Mouse (Mus musculus) regulatory T cell (primary cell): ENCODE measurements around the gene Srp54c.
"Not testable (repeated sequence)": the region's sequence is repeated elsewhere in the genome, so short reads cannot be mapped to it uniquely, and the experiment has no call there.

Source experiments
- in situ Hi-C: fragments of 300-600 bp; cut with MboI, MseI; formaldehyde crosslinking; loops from one replicate; pipeline ENCODE4 v1.15.1; 2025; ENCODE audit warnings: high pct_unique_total_duplicates

Srp54c gene

GRCm38 (mm10) chr12:55229626-55230519, at the start of gene Srp54c:
TSS of gene Srp54c (plus strand) at chr12:55230168.
- in situ Hi-C loops = loop anchor here (5.0 to 10.0 kb wide), 2 partner anchors 73 to 155 kb away; partner anchors contain the start of gene Srp54b

DNA sequence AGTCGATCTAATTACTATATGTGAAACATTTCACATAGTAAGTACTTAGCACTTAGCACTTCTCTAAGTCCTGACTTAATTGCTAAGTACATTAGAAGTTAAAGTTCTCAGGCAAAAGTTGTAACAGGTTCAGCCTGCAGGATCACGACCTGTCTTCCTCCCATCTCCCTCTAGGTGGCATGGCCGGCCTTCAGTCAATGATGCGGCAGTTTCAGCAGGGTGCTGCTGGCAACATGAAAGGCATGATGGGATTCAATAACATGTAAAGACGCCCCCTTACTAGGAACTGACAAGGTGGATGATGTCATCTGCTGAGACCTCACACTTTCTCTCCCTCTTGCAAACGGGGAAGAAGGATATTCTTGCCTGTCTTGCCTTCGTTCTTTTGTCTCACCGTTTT, 42.3 kb upstream of the Srp54c start:
- in situ Hi-C loops = not testable (repeated sequence)

DNA sequence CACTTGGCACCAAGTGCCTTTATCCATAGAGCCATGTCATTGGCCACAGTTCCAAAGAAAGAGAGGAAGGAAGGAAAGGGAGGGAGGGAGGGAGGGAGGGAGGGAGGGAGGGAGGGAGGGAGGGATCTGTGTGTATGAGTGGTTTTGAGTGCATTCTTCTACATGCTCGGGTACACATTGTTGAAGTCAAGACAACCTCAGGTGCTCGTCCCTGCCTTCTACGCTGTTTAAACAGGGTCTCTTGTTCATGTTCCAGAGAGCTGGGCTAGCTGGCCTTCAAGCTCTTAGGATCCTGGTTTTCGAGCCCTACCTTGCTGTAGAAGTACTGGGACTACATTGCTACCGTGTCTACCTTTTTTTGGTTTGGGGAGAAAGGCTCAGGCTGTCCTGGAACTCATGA, 40.8 kb upstream of the Srp54c start:
- in situ Hi-C loops = not testable (repeated sequence)

GRCm38 (mm10) chr12:55199306-55199705, 30.7 kb upstream of the Srp54c start, which contains the start of gene 1700047I17Rik2:
TSS of gene 1700047I17Rik2 (plus strand) at chr12:55199592.
- in situ Hi-C loops = not testable (repeated sequence)

GRCm38 (mm10) chr12:55199799-55200198, 30.2 kb upstream of the Srp54c start:
- in situ Hi-C loops = not testable (repeated sequence)

GRCm38 (mm10) chr12:55212944-55213343, 17.0 kb upstream of the Srp54c start:
- in situ Hi-C loops = not testable (repeated sequence)

DNA sequence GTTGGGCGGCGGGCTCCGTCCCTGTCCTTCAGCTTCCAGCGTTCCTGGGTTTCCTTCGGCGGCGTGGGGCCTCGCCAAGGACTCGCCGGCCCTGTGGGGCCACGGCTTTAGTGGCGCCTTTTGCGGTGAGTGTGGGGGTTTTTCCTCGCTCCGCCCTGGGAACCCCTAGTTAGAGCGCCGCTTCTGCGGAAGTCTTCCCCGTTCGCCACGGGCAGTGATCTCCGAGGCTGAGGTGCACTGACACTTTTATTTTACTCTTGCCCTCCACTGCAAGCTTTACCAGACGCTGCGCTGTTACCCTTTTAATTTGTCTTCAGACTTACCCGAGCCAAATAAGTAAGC, 523 bp downstream of the Srp54c start:
- in situ Hi-C loops = loop anchor here (5.0 kb wide), 1 partner anchor 73 kb away; the partner anchor contains the start of gene Srp54b

DNA sequence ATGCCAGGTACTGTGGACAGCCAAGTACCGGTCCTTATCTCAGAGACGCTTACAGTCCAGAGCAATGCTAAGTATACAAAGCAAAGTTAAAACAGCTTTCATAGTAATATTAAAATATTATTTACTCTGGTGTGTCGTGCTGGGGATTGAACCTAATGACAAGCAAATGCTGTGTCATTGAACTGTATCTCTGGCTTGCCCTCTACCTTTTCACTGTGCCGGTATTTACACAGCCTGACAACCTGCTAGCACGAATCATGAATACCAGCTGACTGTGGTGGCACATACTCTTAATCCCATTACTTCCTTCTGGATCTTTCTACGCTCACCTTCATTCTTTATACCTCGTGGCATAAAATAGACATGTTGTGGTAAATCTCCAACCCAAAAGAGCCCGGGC, 12.3 kb downstream of the Srp54c start:
- in situ Hi-C loops = not testable (repeated sequence)

DNA sequence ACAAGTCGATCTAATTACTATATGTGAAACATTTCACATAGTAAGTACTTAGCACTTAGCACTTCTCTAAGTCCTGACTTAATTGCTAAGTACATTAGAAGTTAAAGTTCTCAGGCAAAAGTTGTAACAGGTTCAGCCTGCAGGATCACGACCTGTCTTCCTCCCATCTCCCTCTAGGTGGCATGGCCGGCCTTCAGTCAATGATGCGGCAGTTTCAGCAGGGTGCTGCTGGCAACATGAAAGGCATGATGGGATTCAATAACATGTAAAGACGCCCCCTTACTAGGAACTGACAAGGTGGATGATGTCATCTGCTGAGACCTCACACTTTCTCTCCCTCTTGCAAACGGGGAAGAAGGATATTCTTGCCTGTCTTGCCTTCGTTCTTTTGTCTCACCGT, 32.0 kb downstream of the Srp54c start:
- in situ Hi-C loops = not testable (repeated sequence)

DNA sequence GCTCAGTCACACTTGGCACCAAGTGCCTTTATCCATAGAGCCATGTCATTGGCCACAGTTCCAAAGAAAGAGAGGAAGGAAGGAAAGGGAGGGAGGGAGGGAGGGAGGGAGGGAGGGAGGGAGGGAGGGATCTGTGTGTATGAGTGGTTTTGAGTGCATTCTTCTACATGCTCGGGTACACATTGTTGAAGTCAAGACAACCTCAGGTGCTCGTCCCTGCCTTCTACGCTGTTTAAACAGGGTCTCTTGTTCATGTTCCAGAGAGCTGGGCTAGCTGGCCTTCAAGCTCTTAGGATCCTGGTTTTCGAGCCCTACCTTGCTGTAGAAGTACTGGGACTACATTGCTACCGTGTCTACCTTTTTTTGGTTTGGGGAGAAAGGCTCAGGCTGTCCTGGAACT, 33.4 kb downstream of the Srp54c start:
- in situ Hi-C loops = not testable (repeated sequence)

- in situ Hi-C loops = no loop called here
These were observed 42.3 kb downstream of the Srp54c start for GRCm38 (mm10) chr12:55272243-55272642.

GRCm38 (mm10) chr12:55277583-55277982, 47.6 kb downstream of the Srp54c start:
- in situ Hi-C loops = loop anchor here (5.0 kb wide), 1 partner anchor 140 kb away; no protein-coding TSS in a partner anchor

DNA sequence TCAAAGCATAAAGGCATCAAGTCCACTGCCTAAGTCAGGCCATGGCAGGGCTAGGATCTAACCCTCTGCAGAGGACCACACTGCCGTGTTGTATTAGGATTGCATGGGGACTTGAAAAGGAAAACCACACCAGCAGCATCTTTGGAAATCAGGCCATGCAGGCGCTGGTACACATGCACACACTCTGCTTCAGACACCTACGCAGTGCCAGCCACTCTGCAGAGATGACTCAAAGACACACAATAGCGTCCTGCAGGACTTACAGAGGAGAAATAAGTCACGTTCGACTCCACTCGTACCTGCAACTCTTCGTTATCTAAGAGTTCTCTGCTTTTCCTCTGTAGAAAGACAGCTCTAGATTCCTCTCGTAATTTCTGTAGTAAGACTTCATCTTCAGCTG, 68.1 kb downstream of the Srp54c start:
- in situ Hi-C loops = no loop called here

- in situ Hi-C loops = no loop called here
These were observed 69.4 kb downstream of the Srp54c start, which contains the start of gene 1110008L16Rik for GRCm38 (mm10) chr12:55299336-55299735. TSS of gene 1110008L16Rik (plus strand) at chr12:55299577.

DNA sequence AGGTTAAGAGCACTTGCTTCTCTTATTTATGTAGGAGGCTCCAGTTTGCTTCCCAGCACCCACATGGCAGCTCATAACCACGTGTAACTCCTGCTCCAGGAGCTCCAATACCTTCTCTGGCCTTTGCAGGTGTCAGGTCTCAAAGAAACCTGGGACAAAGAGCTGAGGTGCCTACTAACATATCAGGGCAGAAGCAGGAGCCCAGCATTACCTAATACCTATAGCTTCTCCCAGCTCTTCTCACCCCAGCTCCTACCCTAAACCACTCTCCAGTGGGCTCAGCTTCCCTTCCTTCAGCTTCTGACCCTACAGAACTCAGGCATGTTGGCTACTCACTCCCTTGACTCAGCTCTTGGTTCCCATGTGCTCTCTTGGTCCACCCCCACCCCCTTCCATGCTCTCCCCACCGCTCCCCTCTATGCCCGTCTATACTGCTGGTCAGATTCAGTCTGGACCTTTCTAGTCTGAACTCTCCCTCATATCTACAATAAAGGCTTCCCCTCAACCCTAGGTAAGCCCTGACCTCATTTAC, 70.9 kb downstream of the Srp54c start:
- in situ Hi-C loops = no loop called here

DNA sequence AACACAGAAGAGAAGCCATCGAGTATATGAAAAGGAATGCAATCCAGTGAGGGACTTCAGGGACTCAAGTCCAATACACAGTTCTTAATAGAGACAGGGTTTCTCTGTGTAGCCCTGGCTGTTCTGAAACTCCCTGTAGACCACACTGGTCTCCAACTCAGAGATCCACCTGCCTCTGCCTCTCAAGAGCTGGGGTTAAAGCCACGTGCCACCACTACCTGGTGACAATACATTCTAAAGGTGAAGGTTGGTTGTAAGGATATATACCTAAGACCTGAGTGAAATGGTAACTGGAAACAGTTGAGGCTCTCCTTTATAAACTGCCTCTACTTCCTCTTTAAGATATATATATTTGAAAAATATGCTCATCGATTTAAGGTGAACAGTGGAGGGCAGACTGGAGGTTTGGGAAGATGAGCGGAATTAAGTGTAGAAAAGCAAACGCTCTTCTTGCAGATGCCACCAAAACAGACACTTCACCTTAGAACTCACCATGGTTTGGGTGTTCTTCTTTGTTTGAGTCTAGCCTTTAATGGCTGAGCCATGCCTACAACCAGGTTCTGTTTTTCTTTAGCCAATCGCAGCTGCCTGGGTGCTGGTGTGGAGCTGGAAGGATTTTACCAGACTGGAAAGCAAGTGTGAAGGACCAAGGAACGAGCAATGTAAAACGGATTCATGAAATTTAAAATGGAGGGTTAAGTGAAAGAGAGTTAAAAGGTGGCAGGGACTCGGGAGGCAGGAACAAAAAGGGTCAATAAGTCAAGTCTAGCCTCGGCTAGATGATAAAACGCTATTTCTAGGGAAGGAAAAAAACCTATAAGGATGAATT, 71.7 kb downstream of the Srp54c start:
- in situ Hi-C loops = no loop called here

DNA sequence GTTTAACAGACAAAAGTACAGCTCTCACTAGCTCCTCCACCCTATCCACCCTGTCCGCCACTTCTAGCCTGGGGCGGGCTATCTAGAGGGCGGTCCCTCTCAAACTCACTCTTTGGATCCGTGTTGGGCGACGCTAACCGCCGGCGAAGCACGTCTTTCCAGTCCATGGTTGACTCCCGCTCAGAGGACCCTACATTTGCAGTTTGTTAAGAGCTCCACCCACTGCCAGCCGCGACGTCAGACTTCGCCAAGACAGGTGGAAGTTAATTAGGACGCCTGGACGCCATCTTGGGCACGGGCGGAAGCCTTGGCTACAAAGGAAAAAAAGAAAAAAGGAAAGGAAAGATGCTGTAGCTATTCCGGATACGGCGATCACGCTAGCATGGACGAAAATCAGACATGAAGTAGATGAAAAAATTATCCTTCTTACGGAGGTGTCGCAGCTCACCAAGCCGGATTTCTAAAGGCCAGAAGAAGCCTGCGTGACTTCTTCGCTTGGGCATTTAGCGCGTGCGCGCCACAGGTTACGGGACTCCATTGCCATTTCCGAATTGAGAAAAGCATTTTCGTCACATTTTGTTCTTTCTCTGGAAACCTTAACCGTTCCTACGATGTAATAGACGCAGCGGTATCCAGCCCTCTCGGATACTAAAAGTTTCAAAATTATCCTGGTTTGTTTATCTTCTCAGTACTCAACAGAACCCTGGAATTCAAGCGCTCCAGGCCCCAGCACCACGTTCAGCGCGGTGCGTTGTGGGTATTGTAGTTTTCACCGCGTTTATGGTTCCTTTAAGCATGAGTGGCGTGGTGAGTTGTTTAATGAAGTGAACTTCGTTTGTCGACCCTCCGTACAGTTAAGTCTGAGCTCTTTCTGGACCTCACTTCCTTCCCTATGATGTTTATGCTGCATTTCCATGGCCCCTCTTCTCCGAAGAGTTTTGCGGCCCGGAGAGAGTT, 72.8 kb downstream of the Srp54c start, which contains the start of gene Ppp2r3c:
Gene Ppp2r3c (minus strand): TSS at position 514 of the 957 bp plus-strand sequence.
- in situ Hi-C loops = no loop called here

DNA sequence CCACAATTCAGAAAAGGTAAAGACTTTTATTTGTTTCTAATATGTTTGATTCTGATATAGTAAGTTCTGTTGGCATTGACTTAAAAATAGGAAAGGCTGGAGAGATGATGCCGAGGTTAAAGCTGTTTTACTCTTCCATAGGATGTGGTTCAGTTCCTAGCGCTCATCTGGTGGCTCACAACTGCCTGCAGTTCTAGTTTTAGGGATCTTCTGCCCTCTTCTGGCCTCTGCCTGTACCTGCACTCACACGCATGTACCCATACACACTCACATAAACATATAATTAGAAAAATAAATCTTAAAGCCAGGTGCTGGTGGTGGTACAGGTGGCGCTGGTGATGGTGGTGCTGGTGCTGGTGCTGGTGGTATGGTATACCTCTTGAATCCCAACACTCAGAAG, 76.4 kb downstream of the Srp54c start:
- in situ Hi-C loops = no loop called here

GRCm38 (mm10) chr12:55307566-55307965, 77.6 kb downstream of the Srp54c start:
- in situ Hi-C loops = no loop called here

DNA sequence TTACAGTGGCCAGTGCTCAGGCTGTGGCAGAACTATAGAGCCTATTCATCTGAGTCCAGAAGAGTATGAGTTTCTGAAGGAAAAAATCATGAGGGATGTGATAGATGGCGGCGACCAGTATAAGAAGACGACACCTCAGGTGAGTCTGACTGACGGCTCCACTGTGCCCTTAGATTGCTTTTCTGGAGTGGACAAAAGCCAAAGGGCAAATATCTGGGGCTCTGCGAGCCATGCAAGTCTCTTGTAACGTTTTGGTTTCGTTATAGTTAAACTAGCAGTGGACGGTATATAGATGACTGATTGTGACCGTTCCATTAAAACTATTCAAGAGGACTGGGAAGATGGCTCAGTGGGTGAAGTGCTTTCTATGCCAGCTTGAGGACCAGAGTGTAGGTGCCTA, 78.8 kb downstream of the Srp54c start:
- in situ Hi-C loops = no loop called here

DNA sequence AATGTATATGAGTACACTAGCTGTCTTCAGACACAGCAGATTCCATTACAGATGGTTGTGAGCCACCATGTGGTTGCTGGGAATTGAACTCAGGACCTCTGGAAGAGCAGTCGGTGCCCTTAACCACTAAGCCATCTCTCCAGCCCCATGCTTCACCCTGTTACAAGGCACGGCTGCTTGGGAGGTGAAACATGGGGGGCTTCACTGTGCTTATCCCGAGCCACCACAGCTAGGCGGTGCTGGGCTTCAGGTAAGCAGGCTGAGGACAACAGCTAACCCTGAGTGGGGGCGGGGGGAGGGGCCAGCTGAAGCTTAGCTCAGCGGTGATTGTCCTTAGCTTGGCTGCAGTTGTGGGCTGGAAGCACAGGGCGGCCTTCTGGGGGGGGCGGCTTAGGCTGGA, 79.5 kb downstream of the Srp54c start:
- in situ Hi-C loops = no loop called here
